Mouse (Mus musculus): ENCODE data around the gene Apol11b. TPM values are rescaled to one million over a fixed set of nuclear protein-coding genes. Genes with fewer than 3 reads are reported as not detected.

Gene Apol11b
- total RNA-seq, 2 experiments from 2014 or later, result 1.8 to 2.6 TPM

Other genes starting within 250 kb of the Apol11b start
- under 1 TPM; 0.11 to 0.17 TPM for gene Apol7a, start 244.2 kb downstream of the Apol11b start, total RNA-seq (2021)
- gene Apol9a, start 232.2 kb downstream of the Apol11b start, total RNA-seq (2021), result under 1 TPM in 1 of 2 experiments, not detected in 1; 0.27 TPM
- gene Apol7b, start 195.8 kb downstream of the Apol11b start, total RNA-seq (2021), result under 1 TPM in 1 of 2 experiments, not detected in 1; 0.49 TPM
- gene Apol10a, start 166.2 kb downstream of the Apol11b start, total RNA-seq (2021), result not detected
- gene Apol11a, start 135.0 kb downstream of the Apol11b start, total RNA-seq (2021), result not detected
- gene Apol7c, start 110.0 kb downstream of the Apol11b start, total RNA-seq (2021), result not detected
- gene 1700025B11Rik, start 81.4 kb downstream of the Apol11b start, total RNA-seq (2021), result not detected
- gene Apol10b, start 47.2 kb downstream of the Apol11b start, total RNA-seq (2021), result 1 to 10 TPM; 1.6 to 1.7 TPM
- not detected for gene Gm36245, start 44.0 kb downstream of the Apol11b start, total RNA-seq (2021)
- not detected for gene Apol7e, start 55.6 kb upstream of the Apol11b start, total RNA-seq (2021)
- gene Apol9b, start 85.8 kb upstream of the Apol11b start, total RNA-seq (2021), result under 1 TPM; 0.46 to 0.61 TPM
- gene Apol8, start 113.7 kb upstream of the Apol11b start, total RNA-seq (2021), result not detected
- gene Myh9, start 198.9 kb upstream of the Apol11b start, total RNA-seq (2021), result 100 to 1,000 TPM; 105 to 110 TPM